Comparison of ENCODE assay signal across 10 mouse cellular contexts in genomic region chr4:139555951-139556350, GRCm38 (mm10). TPM values are rescaled to one million over a fixed set of nuclear protein-coding genes. Genes with fewer than 3 reads are reported as not detected.
DNase-seq lines count a peak whose midpoint lies in the region; ATAC-seq and TF ChIP-seq lines count a peak whose summit lies in the region.
"Had no signal": no experiment of that assay in that cellular context is flagged by ENCODE, and none has a peak within 500 bp of the region (broad histone marks: within the 10 kb centered on the region; RNA-seq: fewer than 3 reads in every experiment).

No protein-coding gene starts in this region.

- no peaks in the 10 kb centered on the region for H3K4me1 ChIP-seq in kidney, embryonic 16.5 days (ENCODE audit: insufficient read depth, low read length)
- peaks cover 7% of the 10 kb centered on the region for H3K4me1 ChIP-seq in heart, embryonic 13.5 days
- H3K4me1 ChIP-seq in midbrain, postnatal 0 days (ENCODE audit: insufficient read depth, low read length): no peaks in the 10 kb centered on the region

- DNase-seq in kidney, postnatal 25 days: peak; percentile 33 to 48
- peak; percentile 28 for DNase-seq in midbrain, postnatal 0 days (ENCODE audit: low spot score)
- DNase-seq in urinary bladder, postnatal 10 days (ENCODE audit: low spot score): no peak
- no peak for DNase-seq in layer of hippocampus, postnatal 25 days (ENCODE audit: extremely low spot score in 1 of 2, low spot score in 1 of 2)
- no peak for DNase-seq in adrenal gland, postnatal 36 days

- H3K4me2 ChIP-seq in kidney, embryonic 16.5 days (replicated peaks; ENCODE audit: low read depth, low read length): no peak overlapping the region; the same call in 1 of the 2 replicates
- peak overlapping the region; percentile 36 for H3K4me2 ChIP-seq in heart, embryonic 13.5 days
- H3K4me2 ChIP-seq in midbrain, postnatal 0 days (ENCODE audit: low read depth, low read length, poor library complexity, severe bottlenecking): no peak overlapping the region

- TF ChIP-seq CTCF in midbrain, postnatal 0 days (IDR thresholded peaks at IDR 0.05): no peak

- no peaks in the 10 kb centered on the region for H3K9me3 ChIP-seq in kidney, embryonic 16.5 days (ENCODE audit: low read length)
- H3K9me3 ChIP-seq in heart, embryonic 13.5 days: peaks cover 10% of the 10 kb centered on the region; the same call in 1 of the 2 replicates
- H3K9me3 ChIP-seq in midbrain, postnatal 0 days (ENCODE audit: low read length): no peaks in the 10 kb centered on the region

- H3K27me3 ChIP-seq in kidney, embryonic 16.5 days (ENCODE audit: insufficient read depth, low read length): no peaks in the 10 kb centered on the region
- no peaks in the 10 kb centered on the region for H3K27me3 ChIP-seq in heart, embryonic 13.5 days (replicated peaks)
- H3K27me3 ChIP-seq in midbrain, postnatal 0 days (ENCODE audit: insufficient read depth, low read length): no peaks in the 10 kb centered on the region

- no peak overlapping the region for H3K27ac ChIP-seq in kidney, embryonic 16.5 days (ENCODE audit: low read length)
- H3K27ac ChIP-seq in heart, embryonic 13.5 days (replicated peaks): peak overlapping the region; percentile 20
- no peak overlapping the region for H3K27ac ChIP-seq in midbrain, postnatal 0 days (ENCODE audit: low read depth, low read length)
- H3K27ac ChIP-seq: liver, embryonic 14.5 days had no signal

- ATAC-seq in kidney, embryonic 16.5 days (ENCODE audit: low FRiP score, low TSS enrichment): no peak
- peak; percentile 19 for ATAC-seq in activated CD4-positive, CD25-positive, alpha-beta regulatory T cell, adult 4 months
- ATAC-seq in heart, embryonic 13.5 days (ENCODE audit: extremely low read depth, insufficient number of reproducible peaks, low FRiP score, low TSS enrichment): no peak
- ATAC-seq in midbrain, postnatal 0 days (ENCODE audit: low FRiP score): no peak

- no peak overlapping the region for H3K9ac ChIP-seq in kidney, embryonic 16.5 days (replicated peaks; ENCODE audit: low read length)
- H3K9ac ChIP-seq in heart, embryonic 13.5 days: no peak overlapping the region
- H3K9ac ChIP-seq in midbrain, postnatal 0 days (replicated peaks; ENCODE audit: low read length, poor library complexity, severe bottlenecking): no peak overlapping the region
- H3K9ac ChIP-seq: liver, embryonic 14.5 days had no signal

- H3K4me3 ChIP-seq in kidney, embryonic 16.5 days (ENCODE audit: low read length): no peak overlapping the region
- H3K4me3 ChIP-seq in heart, embryonic 13.5 days: peak overlapping the region; percentile 18; the same call in 1 of the 2 replicates
- H3K4me3 ChIP-seq in midbrain, postnatal 0 days (ENCODE audit: low read depth, low read length): no peak overlapping the region

- no peaks in the 10 kb centered on the region for H3K36me3 ChIP-seq in kidney, embryonic 16.5 days (ENCODE audit: insufficient read depth, low read length)
- no peaks in the 10 kb centered on the region for H3K36me3 ChIP-seq in heart, embryonic 13.5 days
- no peaks in the 10 kb centered on the region for H3K36me3 ChIP-seq in midbrain, postnatal 0 days (ENCODE audit: insufficient read depth, low read length)

- WGBS in kidney, embryonic 16.5 days: 66% methylated on average over 19 of the region's 19 CpGs
- 49% methylated on average over 19 of the region's 19 CpGs for whole genome bisulfite sequencing in heart, embryonic 13.5 days
- WGBS in midbrain, postnatal 0 days: 75% methylated on average over 19 of the region's 19 CpGs

RNA-seq across cellular contexts. Expression of gene Iffo2, which starts 25.6 kb away (rescaled TPM):
- 3.2 and 3.7 TPM in 2 replicates for polyA plus RNA-seq in kidney, embryonic 16.5 days (2015; fragmentation: Nextera tagmentation; extraction: Ambion mirVana)
- polyA plus RNA-seq in activated CD4-positive, CD25-positive, alpha-beta regulatory T cell, adult 4 months (2017; shearing (Covaris generic)): 1 to 10 TPM; 2.0 to 3.1 TPM
- 2.8 and 3.2 TPM in 2 replicates for polyA plus RNA-seq in heart, embryonic 13.5 days (2015; fragmentation: Nextera tagmentation; extraction: Ambion mirVana)
- 14.8 and 18.1 TPM in 2 replicates for total RNA-seq in midbrain, postnatal 0 days (2014; rRNA removed)
- polyA plus RNA-seq in midbrain, postnatal 0 days (2015; fragmentation: Nextera tagmentation; extraction: Ambion mirVana): 4.3 and 5.8 TPM in 2 replicates
- total RNA-seq in layer of hippocampus, postnatal 25 days (2021): 10 to 100 TPM; 15.3 to 16.3 TPM
- total RNA-seq in adrenal gland, postnatal 36 days (2021): 10 to 100 TPM; 11.3 to 11.4 TPM

RNA-seq across cellular contexts. Expression of gene Gm21969, which starts 47.0 kb away (rescaled TPM):
- polyA plus RNA-seq in kidney, embryonic 16.5 days (2015; fragmentation: Nextera tagmentation; extraction: Ambion mirVana): not detected in 2 replicates
- polyA plus RNA-seq in activated CD4-positive, CD25-positive, alpha-beta regulatory T cell, adult 4 months (2017; shearing (Covaris generic)): not detected
- polyA plus RNA-seq in heart, embryonic 13.5 days (2015; fragmentation: Nextera tagmentation; extraction: Ambion mirVana): not detected in 2 replicates
- total RNA-seq in midbrain, postnatal 0 days (2014; rRNA removed): not detected in 2 replicates
- polyA plus RNA-seq in midbrain, postnatal 0 days (2015; fragmentation: Nextera tagmentation; extraction: Ambion mirVana): not detected in 2 replicates
- total RNA-seq in layer of hippocampus, postnatal 25 days (2021): not detected
- not detected for total RNA-seq in adrenal gland, postnatal 36 days (2021)
- total RNA-seq: gastrocnemius, postnatal 4 days had no signal
- polyA plus RNA-seq: liver, embryonic 14.5 days had no signal

Comparison
In these comparisons a context has a peak if more than half of its experiments do, and no peak if none do; other contexts are left out.
1. DNase-seq: peak in kidney, postnatal 25 days (2 of 2) and midbrain, postnatal 0 days (single experiment); none in urinary bladder, postnatal 10 days (single experiment), layer of hippocampus, postnatal 25 days (0 of 2) and adrenal gland, postnatal 36 days (0 of 2).